Mouse (Mus musculus): ENCODE data around the gene 1700013G24Rik. TPM values are rescaled to one million over a fixed set of nuclear protein-coding genes. Genes with fewer than 3 reads are reported as not detected.

1700013G24Rik gene
- total and polyA plus RNA-seq, 2 experiments from 2014 or later: not detected

DNA sequence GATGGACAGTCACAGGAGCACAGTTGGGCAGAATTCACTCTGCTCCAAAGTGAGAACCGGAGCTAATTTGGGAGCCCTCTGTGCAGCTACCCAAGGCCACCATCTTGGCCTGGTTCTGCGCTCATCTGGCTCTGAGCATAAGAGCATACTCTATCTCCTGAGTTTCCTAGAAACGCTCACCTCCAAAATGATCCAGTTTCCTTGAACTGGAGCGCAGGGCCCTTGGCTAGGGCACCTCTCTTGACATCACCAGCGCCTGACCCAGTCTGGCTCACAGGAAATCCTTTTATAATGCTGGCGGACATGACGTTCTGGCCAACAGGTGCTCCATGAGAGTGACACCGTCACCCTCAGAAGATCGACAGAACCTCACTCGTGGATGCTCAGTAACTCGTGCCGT, 3.5 kb downstream of the 1700013G24Rik start:
- no peak overlapping the region for H3K4me2 ChIP-seq (ENCODE audit: low read depth, low read length)
- H3K36me3 ChIP-seq (ENCODE audit: insufficient read depth, low read length): no peaks in the 10 kb centered on the region
- H3K4me1 ChIP-seq (ENCODE audit: insufficient read depth, low read length): no peaks in the 10 kb centered on the region
- no peak overlapping the region for H3K4me3 ChIP-seq (ENCODE audit: low read length)
- 80% methylated on average over 12 of the region's 12 CpGs for WGBS
- DNase-seq (ENCODE audit: low spot score): no peak
- no peak for TF ChIP-seq CTCF (IDR thresholded peaks at IDR 0.05; ENCODE audit: low read depth)
- ATAC-seq: no peak
- H3K27me3 ChIP-seq (ENCODE audit: insufficient read depth, low read length): no peaks in the 10 kb centered on the region
- no peaks in the 10 kb centered on the region for H3K9me3 ChIP-seq (ENCODE audit: low read length)
- H3K9ac ChIP-seq (replicated peaks; ENCODE audit: low read length): no peak overlapping the region
- no peak overlapping the region for H3K27ac ChIP-seq

DNA sequence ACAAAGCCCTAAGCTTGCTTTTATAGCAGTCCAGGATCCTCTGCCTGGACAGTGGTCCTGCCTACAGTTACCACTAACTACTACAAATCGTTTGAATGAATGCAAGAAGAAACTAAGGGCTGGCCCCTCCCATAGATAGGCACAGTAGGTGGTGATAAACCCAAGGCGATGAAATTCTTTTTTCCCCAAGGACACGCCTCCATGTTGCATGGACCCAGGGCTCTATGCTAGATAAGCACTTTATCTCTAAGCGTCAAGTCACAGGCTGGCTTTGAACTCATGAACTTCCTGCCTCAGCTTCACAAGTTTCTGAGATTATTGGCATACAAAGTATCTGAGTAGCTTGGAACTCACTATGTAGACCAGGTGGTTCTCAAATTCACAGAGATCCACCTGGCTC, 4.2 kb downstream of the 1700013G24Rik start:
- no peak for TF ChIP-seq CTCF (IDR thresholded peaks at IDR 0.05; ENCODE audit: low read depth)
- no peaks in the 10 kb centered on the region for H3K36me3 ChIP-seq (ENCODE audit: insufficient read depth, low read length)
- no peak overlapping the region for H3K4me2 ChIP-seq (ENCODE audit: low read depth, low read length)
- H3K4me3 ChIP-seq (ENCODE audit: low read length): no peak overlapping the region
- no peak overlapping the region for H3K9ac ChIP-seq (replicated peaks; ENCODE audit: low read length)
- ATAC-seq (no peak), DNase-seq (ENCODE audit: low spot score) (no peak)
- no peaks in the 10 kb centered on the region for H3K4me1 ChIP-seq (ENCODE audit: insufficient read depth, low read length)
- 64% methylated on average over 4 of the region's 4 CpGs for WGBS
- no peaks in the 10 kb centered on the region for H3K27me3 ChIP-seq (ENCODE audit: insufficient read depth, low read length)
- no peaks in the 10 kb centered on the region for H3K9me3 ChIP-seq (ENCODE audit: low read length)
- no peak overlapping the region for H3K27ac ChIP-seq

DNA sequence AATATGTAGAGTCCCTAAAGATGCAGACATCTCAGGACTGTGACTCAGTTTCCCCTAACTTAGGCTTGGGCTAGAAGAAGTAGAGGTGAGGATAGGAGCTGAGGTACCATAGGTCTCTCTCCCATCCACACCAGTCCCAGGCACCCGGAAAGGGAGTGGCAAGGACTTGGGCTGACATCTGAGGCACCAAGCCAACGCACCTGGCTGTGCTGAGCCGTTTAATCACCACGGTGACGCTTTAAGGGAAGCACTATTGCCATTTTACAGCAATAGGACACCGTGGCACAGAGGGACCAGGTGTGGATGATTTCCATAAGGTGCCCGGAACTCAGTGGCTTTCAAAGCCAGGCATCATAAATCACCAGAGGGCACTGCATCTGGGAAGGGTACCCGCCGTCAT, 5.2 kb downstream of the 1700013G24Rik start:
- 78% methylated on average over 9 of the region's 9 CpGs for WGBS
- no peak for ATAC-seq
- H3K4me2 ChIP-seq (ENCODE audit: low read depth, low read length): no peak overlapping the region
- no peak for DNase-seq (ENCODE audit: low spot score)
- no peak overlapping the region for H3K27ac ChIP-seq
- no peaks in the 10 kb centered on the region for H3K36me3 ChIP-seq (ENCODE audit: insufficient read depth, low read length)
- no peak overlapping the region for H3K4me3 ChIP-seq (ENCODE audit: low read length)
- no peaks in the 10 kb centered on the region for H3K4me1 ChIP-seq (ENCODE audit: insufficient read depth, low read length)
- no peaks in the 10 kb centered on the region for H3K9me3 ChIP-seq (ENCODE audit: low read length)
- H3K9ac ChIP-seq (replicated peaks; ENCODE audit: low read length): no peak overlapping the region
- TF ChIP-seq CTCF (IDR thresholded peaks at IDR 0.05; ENCODE audit: low read depth): no peak
- no peaks in the 10 kb centered on the region for H3K27me3 ChIP-seq (ENCODE audit: insufficient read depth, low read length)

DNA sequence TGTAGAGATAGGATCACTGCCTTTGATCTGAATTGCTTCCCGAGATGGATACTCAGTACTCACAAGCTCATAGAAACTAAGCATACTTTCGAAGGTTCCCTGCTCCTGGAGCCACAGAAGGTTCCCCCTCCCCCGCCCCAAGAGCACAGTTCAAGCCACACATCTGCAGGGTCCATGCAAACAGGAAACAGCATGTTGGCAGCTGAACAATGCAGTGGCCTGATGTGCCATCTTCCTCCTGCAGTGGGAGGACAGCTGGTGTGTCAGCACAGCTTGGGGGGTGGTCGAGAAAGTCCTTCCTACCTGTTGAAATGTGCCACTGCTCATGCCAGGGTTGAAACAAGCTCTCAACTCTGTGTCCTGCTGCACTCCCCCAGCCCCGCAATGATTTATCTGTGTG, 5.8 kb downstream of the 1700013G24Rik start:
- WGBS: 68% methylated on average over 5 of the region's 5 CpGs
- no peak for TF ChIP-seq CTCF (IDR thresholded peaks at IDR 0.05; ENCODE audit: low read depth)

DNA sequence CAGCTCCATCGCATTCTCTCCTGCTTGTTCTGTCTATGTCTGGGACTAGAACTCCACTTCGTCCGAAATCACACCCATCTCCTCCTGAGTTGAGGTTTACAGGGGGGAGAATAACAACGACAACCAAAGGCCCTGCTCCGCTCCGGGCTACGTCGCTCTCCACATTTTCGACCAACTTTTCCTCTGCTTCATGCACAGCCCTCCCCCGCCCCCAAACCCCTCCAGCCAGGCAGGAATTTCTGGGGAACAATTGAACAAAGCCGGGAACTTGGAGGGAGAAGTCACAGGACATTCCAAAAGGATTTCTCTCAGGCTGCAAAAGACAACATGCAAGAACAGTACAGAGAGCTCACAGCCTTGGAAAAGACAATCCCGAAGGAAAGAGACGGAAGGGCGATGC, 7.6 kb downstream of the 1700013G24Rik start:
- no peak overlapping the region for H3K27ac ChIP-seq
- no peaks in the 10 kb centered on the region for H3K27me3 ChIP-seq (ENCODE audit: insufficient read depth, low read length)
- no peak overlapping the region for H3K4me2 ChIP-seq (ENCODE audit: low read depth, low read length)
- H3K36me3 ChIP-seq (ENCODE audit: insufficient read depth, low read length): no peaks in the 10 kb centered on the region
- WGBS: 60% methylated on average over 14 of the region's 14 CpGs
- no peak overlapping the region for H3K9ac ChIP-seq (replicated peaks; ENCODE audit: low read length)
- DNase-seq (ENCODE audit: low spot score) (no peak), ATAC-seq (no peak)
- TF ChIP-seq CTCF (IDR thresholded peaks at IDR 0.05; ENCODE audit: low read depth): no peak
- no peaks in the 10 kb centered on the region for H3K9me3 ChIP-seq (ENCODE audit: low read length)
- no peaks in the 10 kb centered on the region for H3K4me1 ChIP-seq (ENCODE audit: insufficient read depth, low read length)
- H3K4me3 ChIP-seq (ENCODE audit: low read length): no peak overlapping the region

More for the DNA sequence above, 5.8 kb downstream of the 1700013G24Rik start:
- Histone ChIP-seq H3K27me3 (ENCODE audit: insufficient read depth, low read length) (no peaks in the 10 kb centered on the region), H3K4me2 (ENCODE audit: low read depth, low read length) (no peak overlapping the region), H3K9me3 (ENCODE audit: low read length) (no peaks in the 10 kb centered on the region), H3K9ac (replicated peaks; ENCODE audit: low read length) (no peak overlapping the region), H3K4me1 (ENCODE audit: insufficient read depth, low read length) (no peaks in the 10 kb centered on the region), H3K4me3 (ENCODE audit: low read length) (no peak overlapping the region), H3K36me3 (ENCODE audit: insufficient read depth, low read length) (no peaks in the 10 kb centered on the region), H3K27ac (no peak overlapping the region)
- no peak for ATAC-seq
- DNase-seq (ENCODE audit: low spot score): no peak

DNA sequence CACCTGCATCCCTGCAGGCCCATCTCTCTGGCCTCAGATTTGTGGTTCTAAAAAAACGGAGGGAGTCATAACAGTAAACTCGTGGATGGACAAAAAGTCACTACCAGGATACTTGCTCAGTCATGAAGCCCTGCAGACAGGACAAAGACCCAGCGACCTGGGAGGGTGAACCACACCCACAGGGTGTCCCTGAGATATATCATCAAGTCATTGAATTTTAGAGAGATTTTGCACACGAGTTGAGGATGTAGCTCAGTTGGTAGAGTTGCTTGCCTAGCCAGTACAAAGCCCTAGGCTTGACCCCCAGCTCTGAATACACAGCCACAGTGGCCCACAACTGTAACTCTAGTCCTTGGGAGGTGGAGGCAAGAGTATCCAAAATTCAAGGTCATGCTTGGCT, 8.1 kb downstream of the 1700013G24Rik start:
- WGBS: 79% methylated on average over 4 of the region's 4 CpGs
- Histone ChIP-seq H3K27me3 (ENCODE audit: insufficient read depth, low read length) (no peaks in the 10 kb centered on the region), H3K9me3 (ENCODE audit: low read length) (no peaks in the 10 kb centered on the region), H3K36me3 (ENCODE audit: insufficient read depth, low read length) (no peaks in the 10 kb centered on the region), H3K27ac (no peak overlapping the region), H3K4me3 (ENCODE audit: low read length) (no peak overlapping the region), H3K4me1 (ENCODE audit: insufficient read depth, low read length) (no peaks in the 10 kb centered on the region), H3K9ac (replicated peaks; ENCODE audit: low read length) (no peak overlapping the region), H3K4me2 (ENCODE audit: low read depth, low read length) (no peak overlapping the region)
- DNase-seq (ENCODE audit: low spot score) (no peak), ATAC-seq (no peak)
- TF ChIP-seq CTCF (IDR thresholded peaks at IDR 0.05; ENCODE audit: low read depth): no peak

DNA sequence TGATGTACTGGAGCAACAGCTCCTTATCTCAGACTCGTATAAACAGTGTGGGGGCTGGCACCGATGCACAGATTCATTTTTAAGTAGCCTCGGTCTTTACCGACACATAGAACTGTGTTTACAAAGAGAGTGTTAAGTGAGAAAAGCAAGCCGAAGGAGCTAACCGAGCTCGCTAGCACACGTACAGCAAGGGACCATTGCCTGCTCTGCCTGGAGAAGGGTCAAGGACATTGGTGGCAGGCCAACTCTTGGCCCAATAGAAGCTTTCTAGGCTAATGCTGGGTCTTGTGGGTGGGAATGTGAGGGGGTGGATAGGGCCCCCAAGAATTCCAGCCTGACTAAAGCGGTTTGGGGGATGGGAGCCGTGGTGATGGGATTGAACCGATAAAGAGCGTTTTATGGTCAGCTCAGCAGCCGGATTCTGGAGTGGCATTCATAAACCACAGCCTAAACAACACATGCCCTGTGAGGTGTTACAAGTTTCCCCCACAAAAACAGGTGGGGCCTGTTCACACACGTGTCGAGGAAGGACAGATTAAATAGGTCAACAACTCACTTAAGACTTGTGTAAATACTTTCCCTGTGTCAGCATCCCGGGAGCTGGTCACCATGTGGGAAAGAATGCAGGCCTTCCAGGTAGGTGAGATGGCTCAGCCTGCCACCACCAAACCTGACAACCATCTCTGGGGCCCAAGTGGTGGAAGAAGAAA, 9.1 kb downstream of the 1700013G24Rik start:
- no peak for ATAC-seq
- DNase-seq (ENCODE audit: low spot score): no peak
- no peak for TF ChIP-seq CTCF (IDR thresholded peaks at IDR 0.05; ENCODE audit: low read depth)
- no peaks in the 10 kb centered on the region for H3K4me1 ChIP-seq (ENCODE audit: insufficient read depth, low read length)
- H3K9me3 ChIP-seq (ENCODE audit: low read length): no peaks in the 10 kb centered on the region
- no peak overlapping the region for H3K27ac ChIP-seq
- H3K27me3 ChIP-seq (ENCODE audit: insufficient read depth, low read length): no peaks in the 10 kb centered on the region
- H3K9ac ChIP-seq (replicated peaks; ENCODE audit: low read length): no peak overlapping the region
- H3K4me3 ChIP-seq (ENCODE audit: low read length): no peak overlapping the region
- no peak overlapping the region for H3K4me2 ChIP-seq (ENCODE audit: low read depth, low read length)
- WGBS: 87% methylated on average over 16 of the region's 16 CpGs
- no peaks in the 10 kb centered on the region for H3K36me3 ChIP-seq (ENCODE audit: insufficient read depth, low read length)

Measured in hindbrain, postnatal 0 days (tissue).